Mouse (Mus musculus): ENCODE measurements around the gene Trpm1. TPM values are rescaled to one million over a fixed set of nuclear protein-coding genes. Genes with fewer than 3 reads are reported as not detected.

The Trpm1 gene
- polyA plus RNA-seq, 2 experiments = 0.52 to 0.85 TPM

DNA sequence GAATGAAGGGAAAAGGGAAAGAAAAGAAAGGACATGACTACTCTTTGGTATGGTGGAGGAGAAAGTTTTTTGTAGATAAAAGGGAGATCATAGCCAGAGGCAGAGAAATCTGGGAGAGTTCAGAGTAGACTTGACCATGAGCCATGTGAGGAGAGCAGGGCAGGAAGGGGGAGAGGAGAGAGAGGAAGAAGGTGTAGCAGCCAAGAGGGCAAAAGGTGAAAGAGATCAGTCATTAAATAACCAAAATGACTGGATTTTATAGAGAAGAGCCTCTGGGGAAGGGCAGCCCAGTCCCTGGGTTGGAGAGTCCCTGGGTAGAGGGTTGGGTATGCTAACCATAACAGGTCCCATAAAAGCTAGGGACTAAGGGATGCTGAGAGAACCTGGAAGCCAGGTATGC is 132.9 kb downstream of the Trpm1 start:
- H3K27ac ChIP-seq (replicated peaks; ENCODE audit: low read depth, low read length) = no peak overlapping the region
- no peaks in the 10 kb centered on the region for H3K27me3 ChIP-seq (ENCODE audit: control insufficient read depth, insufficient read depth, low read length)
- no peaks in the 10 kb centered on the region for H3K4me1 ChIP-seq (ENCODE audit: control insufficient read depth, insufficient read depth, low read length)
- no peak for TF ChIP-seq POLR2A (IDR thresholded peaks at IDR 0.05; ENCODE audit: borderline replicate concordance, extremely low read depth, insufficient read depth, insufficient read length)
- H3K9me3 ChIP-seq (ENCODE audit: control insufficient read depth, low read length) = no peaks in the 10 kb centered on the region
- ATAC-seq (ENCODE audit: low FRiP score, low read depth) (no peak), DNase-seq (ENCODE audit: low spot score) (no peak)
- H3K36me3 ChIP-seq (ENCODE audit: control insufficient read depth, insufficient read depth, low read length) = peaks cover 3% of the 10 kb centered on the region; the same call in 1 of the 2 replicates
- H3K4me3 ChIP-seq (replicated peaks; ENCODE audit: low read length) = peak overlapping the region; percentile 75; the same call in 1 of the 2 replicates
- H3K9ac ChIP-seq (ENCODE audit: low read depth, low read length, severe bottlenecking) = no peak overlapping the region
- peak overlapping the region; percentile 60 for H3K4me2 ChIP-seq (replicated peaks; ENCODE audit: low read depth, low read length, severe bottlenecking)

DNA sequence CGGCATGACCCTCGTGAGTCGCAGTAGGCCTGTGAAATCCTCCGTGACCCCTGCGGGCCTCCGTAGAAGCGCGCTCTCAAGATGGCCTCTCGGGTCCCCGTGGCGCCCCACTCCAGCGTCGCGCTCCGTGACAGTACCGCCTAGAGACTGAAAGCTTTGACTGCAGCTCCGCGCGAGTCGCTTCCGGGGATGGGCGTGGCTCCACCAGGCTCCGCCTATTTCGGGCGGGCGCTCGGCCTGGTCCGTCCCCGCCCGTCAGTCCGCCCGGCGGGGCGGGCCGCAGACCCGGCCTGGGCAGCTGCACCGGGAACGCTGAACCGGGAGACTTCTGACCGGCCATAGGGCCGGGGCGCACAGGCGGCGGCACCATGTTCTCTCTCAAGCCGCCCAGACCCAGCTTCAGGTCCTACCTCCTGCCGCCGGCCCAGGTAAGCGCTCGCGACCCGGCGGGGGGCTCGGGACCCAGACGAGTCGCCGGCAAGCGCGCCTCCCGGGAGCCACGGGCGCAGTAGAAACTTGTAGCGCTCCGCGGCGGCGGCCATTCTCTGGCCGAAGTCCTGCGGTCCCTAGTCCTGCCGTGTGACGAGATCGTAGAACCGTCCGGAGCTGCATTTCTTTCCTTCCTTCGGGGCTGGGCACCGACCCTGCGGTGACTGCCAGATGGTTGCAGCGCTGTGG is 133.9 kb downstream of the Trpm1 start, which contains the start of gene Mtmr10:
Gene Mtmr10 (plus strand): TSS at position 240 of the 678 bp plus-strand sequence.
- Histone ChIP-seq H3K27ac (replicated peaks; ENCODE audit: low read depth, low read length) (peak within 1 kb of the TSS; percentile 76), H3K4me2 (replicated peaks; ENCODE audit: low read depth, low read length, severe bottlenecking) (peak within 1 kb of the TSS; percentile 60), H3K9ac (ENCODE audit: low read depth, low read length, severe bottlenecking) (peak within 1 kb of the TSS; percentile 75), H3K27me3 (ENCODE audit: control insufficient read depth, insufficient read depth, low read length) (no peaks in the 10 kb centered on the region), H3K4me3 (replicated peaks; ENCODE audit: low read length) (peak within 1 kb of the TSS; percentile 75), H3K4me1 (ENCODE audit: control insufficient read depth, insufficient read depth, low read length) (no peaks in the 10 kb centered on the region), H3K36me3 (ENCODE audit: control insufficient read depth, insufficient read depth, low read length) (peaks cover 6% of the 10 kb centered on the region; the same call in 1 of the 2 replicates), H3K9me3 (ENCODE audit: control insufficient read depth, low read length) (no peaks in the 10 kb centered on the region)
- peak; percentile 99 for ATAC-seq (ENCODE audit: low FRiP score, low read depth)
- TF ChIP-seq POLR2A (IDR thresholded peaks at IDR 0.05; ENCODE audit: borderline replicate concordance, extremely low read depth, insufficient read depth, insufficient read length) = 0 out of 2 replicates have a peak, but pooled peaks have one; percentile 47
- under 1% methylated on average over 63 of the region's 77 CpGs for WGBS
- peak; percentile 96 for DNase-seq (ENCODE audit: low spot score)

DNA sequence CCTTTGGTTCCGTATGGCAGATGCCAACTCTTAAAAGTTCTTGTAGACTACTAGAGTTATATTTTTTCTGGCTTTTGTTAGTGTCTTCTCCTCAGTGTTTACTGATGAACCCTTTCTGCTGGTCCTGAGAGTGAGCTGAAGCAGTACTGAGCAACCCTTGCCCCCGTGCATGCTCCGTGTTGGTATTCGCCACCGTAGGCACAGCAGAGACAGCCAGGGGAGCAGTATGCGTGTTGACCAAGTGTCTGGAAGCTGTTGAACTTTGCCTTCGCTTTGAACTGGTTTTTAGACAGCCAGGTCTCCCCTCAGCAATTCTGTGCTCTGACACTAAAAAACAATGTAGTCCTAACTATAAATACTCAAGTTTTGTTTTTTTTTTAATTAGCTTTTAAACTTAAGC is 135.8 kb downstream of the Trpm1 start:
- no peak overlapping the region for H3K4me3 ChIP-seq (replicated peaks; ENCODE audit: low read length)
- 93% methylated on average over 7 of the region's 7 CpGs for WGBS
- H3K9ac ChIP-seq (ENCODE audit: low read depth, low read length, severe bottlenecking) = no peak overlapping the region
- no peak overlapping the region for H3K27ac ChIP-seq (replicated peaks; ENCODE audit: low read depth, low read length)
- no peak for ATAC-seq (ENCODE audit: low FRiP score, low read depth)
- H3K4me2 ChIP-seq (replicated peaks; ENCODE audit: low read depth, low read length, severe bottlenecking) = no peak overlapping the region
- no peak for TF ChIP-seq POLR2A (IDR thresholded peaks at IDR 0.05; ENCODE audit: borderline replicate concordance, extremely low read depth, insufficient read depth, insufficient read length)
- peaks cover 7% of the 10 kb centered on the region; the same call in 1 of the 2 replicates for H3K36me3 ChIP-seq (ENCODE audit: control insufficient read depth, insufficient read depth, low read length)
- H3K4me1 ChIP-seq (ENCODE audit: control insufficient read depth, insufficient read depth, low read length) = no peaks in the 10 kb centered on the region
- no peaks in the 10 kb centered on the region for H3K27me3 ChIP-seq (ENCODE audit: control insufficient read depth, insufficient read depth, low read length)
- no peak for DNase-seq (ENCODE audit: low spot score)
- no peaks in the 10 kb centered on the region for H3K9me3 ChIP-seq (ENCODE audit: control insufficient read depth, low read length)

DNA sequence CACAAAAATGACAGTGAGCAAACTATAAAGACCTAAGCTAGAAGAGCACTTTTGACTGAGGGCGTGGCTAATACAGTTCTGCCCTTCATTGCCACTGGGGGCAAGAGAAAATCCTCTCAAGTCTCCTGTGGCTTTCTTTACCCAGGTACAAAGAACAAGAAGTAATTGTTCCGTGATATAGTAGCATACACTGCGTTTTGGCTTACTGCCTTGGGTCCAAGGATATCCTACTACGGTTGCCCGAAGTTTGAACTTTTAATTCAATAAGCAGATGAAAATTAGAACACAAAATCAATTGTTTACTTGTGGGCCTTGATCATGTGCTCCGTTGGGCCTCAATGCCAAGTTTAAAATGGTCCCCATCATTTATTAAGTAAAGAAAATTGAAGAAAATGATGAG is 136.8 kb downstream of the Trpm1 start:
- H3K27ac ChIP-seq (replicated peaks; ENCODE audit: low read depth, low read length) = no peak overlapping the region
- TF ChIP-seq POLR2A (IDR thresholded peaks at IDR 0.05; ENCODE audit: borderline replicate concordance, extremely low read depth, insufficient read depth, insufficient read length) = no peak
- DNase-seq (ENCODE audit: low spot score) = no peak
- WGBS = 93% methylated on average over 6 of the region's 6 CpGs
- H3K9ac ChIP-seq (ENCODE audit: low read depth, low read length, severe bottlenecking) = no peak overlapping the region
- H3K4me1 ChIP-seq (ENCODE audit: control insufficient read depth, insufficient read depth, low read length) = no peaks in the 10 kb centered on the region
- H3K4me2 ChIP-seq (replicated peaks; ENCODE audit: low read depth, low read length, severe bottlenecking) = no peak overlapping the region
- ATAC-seq (ENCODE audit: low FRiP score, low read depth) = no peak
- no peak overlapping the region for H3K4me3 ChIP-seq (replicated peaks; ENCODE audit: low read length)
- H3K9me3 ChIP-seq (ENCODE audit: control insufficient read depth, low read length) = no peaks in the 10 kb centered on the region
- peaks cover 7% of the 10 kb centered on the region; the same call in 1 of the 2 replicates for H3K36me3 ChIP-seq (ENCODE audit: control insufficient read depth, insufficient read depth, low read length)
- H3K27me3 ChIP-seq (ENCODE audit: control insufficient read depth, insufficient read depth, low read length) = no peaks in the 10 kb centered on the region

DNA sequence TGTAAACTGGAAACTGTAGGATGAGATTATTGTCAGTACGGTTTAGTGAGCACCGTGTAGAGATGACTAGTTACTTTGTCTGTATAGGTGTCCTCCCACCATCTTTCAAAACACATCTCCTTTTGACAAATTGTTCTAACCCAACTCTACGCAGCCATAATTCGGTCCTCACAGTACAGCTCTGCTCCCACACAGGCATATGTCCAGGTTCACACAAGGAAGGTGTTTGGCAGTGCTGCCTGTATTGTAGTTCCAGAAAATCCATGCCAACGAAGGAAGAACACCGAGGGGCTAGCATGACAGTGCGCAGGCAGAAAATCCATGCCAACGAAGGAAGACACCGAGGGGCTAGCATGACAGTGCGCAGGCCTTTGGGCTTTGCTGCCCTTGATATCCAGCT is 138.1 kb downstream of the Trpm1 start:
- Histone ChIP-seq H3K27ac (replicated peaks; ENCODE audit: low read depth, low read length) (no peak overlapping the region), H3K9ac (ENCODE audit: low read depth, low read length, severe bottlenecking) (no peak overlapping the region), H3K27me3 (ENCODE audit: control insufficient read depth, insufficient read depth, low read length) (no peaks in the 10 kb centered on the region), H3K36me3 (ENCODE audit: control insufficient read depth, insufficient read depth, low read length) (peaks cover 7% of the 10 kb centered on the region; the same call in 1 of the 2 replicates), H3K4me2 (replicated peaks; ENCODE audit: low read depth, low read length, severe bottlenecking) (no peak overlapping the region), H3K4me3 (replicated peaks; ENCODE audit: low read length) (no peak overlapping the region), H3K4me1 (ENCODE audit: control insufficient read depth, insufficient read depth, low read length) (no peaks in the 10 kb centered on the region), H3K9me3 (ENCODE audit: control insufficient read depth, low read length) (no peaks in the 10 kb centered on the region)
- DNase-seq (ENCODE audit: low spot score) (no peak), ATAC-seq (ENCODE audit: low FRiP score, low read depth) (no peak)
- no peak for TF ChIP-seq POLR2A (IDR thresholded peaks at IDR 0.05; ENCODE audit: borderline replicate concordance, extremely low read depth, insufficient read depth, insufficient read length)
- 93% methylated on average over 10 of the region's 10 CpGs for WGBS

Data from limb, embryonic 14.5 days (tissue).